Mouse (Mus musculus) lung, adult 2 months (tissue): Measurements from ENCODE around the gene Fam149b. TPM values are rescaled to one million over a fixed set of nuclear protein-coding genes. Genes with fewer than 3 reads are reported as not detected.
A peak's percentile ranks its signal among the peaks of the same experiment; 100 is the strongest.

Experiments
- DNase-seq: peaks from one replicate; pipeline ENCODE4 v3.0.0; 2022
- H3K4me1 ChIP-seq: fragments of 200-500 bp; 2 replicates; pipeline ENCODE4 v1.6.1; 2011; ENCODE audit warnings: low read length; ENCODE audit not compliant: control insufficient read depth, insufficient read depth
- H3K4me3 ChIP-seq: fragments of 200-500 bp; replicated peaks from 2 replicates; pipeline ENCODE3; 2011; ENCODE audit warnings: low read depth, mild to moderate bottlenecking, control low read depth, low read length; ENCODE audit errors: extremely low read depth
- CTCF ChIP-seq: fragments of 200-500 bp; IDR thresholded peaks from 2 replicates; pipeline ENCODE4 v1.5.1; 2011; ENCODE audit warnings: mild to moderate bottlenecking, low read length, control low read depth; ENCODE audit not compliant: insufficient read depth
- POLR2A ChIP-seq: fragments of 200-500 bp; IDR thresholded peaks from 2 replicates; pipeline ENCODE4 v1.6.1; 2011; ENCODE audit warnings: low read depth, mild to moderate bottlenecking, control low read depth, low read length, borderline replicate concordance; ENCODE audit errors: extremely low read depth
- WGBS: fragments of 180-500 bp; shearing (Covaris S2); methylation state at CpG from one replicate; pipeline ENCODE4 v1.1.7; 2018; 5-methylcytosine and 5-hydroxymethylcytosine counted together
- polyA plus RNA-seq: library from polyadenylated mRNA; depleted of rRNA; stranded (reverse); fragments of >200 nt; gene quantifications from 2 replicates; pipeline ENCODE4 v1.2.3, GENCODE M21; 2012

Gene Fam149b
- polyA plus RNA-seq, 1 experiment: 24.6 TPM

- WGBS: 74% methylated on average over 9 of the region's 9 CpGs
- no peak for TF ChIP-seq CTCF
- TF ChIP-seq POLR2A: no peak
- H3K4me3 ChIP-seq: no peak overlapping the region
- DNase-seq: no peak
- peaks cover 3% of the 10 kb centered on the region; the same call in 1 of the 2 replicates for H3K4me1 ChIP-seq
Measured at GRCm38 (mm10) chr14:20345885-20346284, 2.1 kb upstream of the Fam149b start.

GRCm38 (mm10) chr14:20347441-20347990 lies 446 bp upstream of the Fam149b start:
- Histone ChIP-seq H3K4me3 (peak overlapping the region; percentile 86), H3K4me1 (peaks cover 3% of the 10 kb centered on the region; the same call in 1 of the 2 replicates)
- TF ChIP-seq CTCF: no peak
- no peak for TF ChIP-seq POLR2A
- 2% methylated on average over 15 of the region's 15 CpGs for WGBS
- no peak for DNase-seq

GRCm38 (mm10) chr14:20363230-20363629 lies 15.3 kb downstream of the Fam149b start:
- no peak for DNase-seq

GRCm38 (mm10) chr14:20368271-20368670 lies 20.3 kb downstream of the Fam149b start:
- H3K4me1 ChIP-seq: peaks cover 2% of the 10 kb centered on the region; the same call in 1 of the 2 replicates
- no peak for TF ChIP-seq CTCF
- no peak for TF ChIP-seq POLR2A
- 95% methylated on average over 3 of the region's 3 CpGs for WGBS
- DNase-seq: no peak
- H3K4me3 ChIP-seq: no peak overlapping the region

More at GRCm38 (mm10) chr14:20363230-20363629, 15.3 kb downstream of the Fam149b start:
- WGBS: 88% methylated on average over 4 of the region's 4 CpGs
- H3K4me3 ChIP-seq: no peak overlapping the region
- no peaks in the 10 kb centered on the region for H3K4me1 ChIP-seq
- TF ChIP-seq POLR2A (no peak), CTCF (no peak)

GRCm38 (mm10) chr14:20370798-20371197 lies 22.8 kb downstream of the Fam149b start:
- Histone ChIP-seq H3K4me1 (peaks cover 2% of the 10 kb centered on the region; the same call in 1 of the 2 replicates), H3K4me3 (no peak overlapping the region)
- TF ChIP-seq CTCF (no peak), POLR2A (no peak)
- 80% methylated on average over 7 of the region's 7 CpGs for WGBS
- DNase-seq: no peak

GRCm38 (mm10) chr14:20371854-20372253 lies 23.9 kb downstream of the Fam149b start:
- WGBS: 87% methylated on average over 1 of the region's 1 CpGs
- TF ChIP-seq CTCF (no peak), POLR2A (no peak)

GRCm38 (mm10) chr14:20377112-20377521 lies 29.2 kb downstream of the Fam149b start:
- Histone ChIP-seq H3K4me3 (no peak overlapping the region), H3K4me1 (no peaks in the 10 kb centered on the region; the same call in 1 of the 2 replicates)
- TF ChIP-seq CTCF (no peak), POLR2A (no peak)
- WGBS: 52% methylated on average over 4 of the region's 4 CpGs
- no peak for DNase-seq

More at GRCm38 (mm10) chr14:20371854-20372253, 23.9 kb downstream of the Fam149b start:
- H3K4me3 ChIP-seq: no peak overlapping the region
- H3K4me1 ChIP-seq: peaks cover 2% of the 10 kb centered on the region; the same call in 1 of the 2 replicates
- DNase-seq: no peak

- peak; percentile 64 for TF ChIP-seq CTCF
- no peak for TF ChIP-seq POLR2A
- H3K4me1 ChIP-seq: no peaks in the 10 kb centered on the region; the same call in 1 of the 2 replicates
- peak; percentile 33 for DNase-seq
- H3K4me3 ChIP-seq: peak overlapping the region; percentile 46
- 31% methylated on average over 13 of the region's 13 CpGs for WGBS
Measured at GRCm38 (mm10) chr14:20378313-20379061, 30.5 kb downstream of the Fam149b start.

GRCm38 (mm10) chr14:20379087-20379640 lies 31.2 kb downstream of the Fam149b start:
- Histone ChIP-seq H3K4me3 (no peak overlapping the region), H3K4me1 (no peaks in the 10 kb centered on the region; the same call in 1 of the 2 replicates)
- DNase-seq: peak; percentile 15
- TF ChIP-seq POLR2A: no peak
- no peak for TF ChIP-seq CTCF
- WGBS: 69% methylated on average over 5 of the region's 5 CpGs
